Mouse (Mus musculus) liver, embryonic 14.5 days (tissue): ENCODE results near the gene Them7.

Experiments used
- CTCF ChIP-seq: IDR thresholded peaks from 2 replicates; pipeline ENCODE4 v1.5.1; 2016; ENCODE audit warnings: antibody characterized with exemption, low read depth, control low read depth
- EP300 ChIP-seq: IDR thresholded peaks from 2 replicates; pipeline ENCODE4 v1.6.1; 2016; ENCODE audit warnings: antibody characterized with exemption, low read depth

GRCm38 (mm10) chr2:105313077-105313476, 89.0 kb downstream of the Them7 start:
- TF ChIP-seq CTCF = no peak
- TF ChIP-seq EP300 = no peak
